Mouse (Mus musculus) 3134 (cell line): ENCODE results near the gene Slc7a6.
"Not testable (repeated sequence)": the region's sequence is repeated elsewhere in the genome, so short reads cannot be mapped to it uniquely, and the experiment has no call there.

Experiments used
- DNase-seq: peaks from one replicate; pipeline ENCODE4 v3.0.0-alpha.2; 2011; ENCODE audit warnings: low spot score; ENCODE audit not compliant: insufficient read length; ENCODE audit errors: extremely low read depth

The Slc7a6 gene

GRCm38 (mm10) chr8:106178428-106178827, 9.8 kb downstream of the Slc7a6 start:
- no peak for DNase-seq

GRCm38 (mm10) chr8:106185628-106186270, 17.1 kb downstream of the Slc7a6 start:
- no peak for DNase-seq

GRCm38 (mm10) chr8:106186394-106186793, 17.7 kb downstream of the Slc7a6 start:
- no peak for DNase-seq

- no peak for DNase-seq
Observed at GRCm38 (mm10) chr8:106189162-106189561, 20.5 kb downstream of the Slc7a6 start.

- no peak for DNase-seq
Observed at GRCm38 (mm10) chr8:106191639-106192038, 23.0 kb downstream of the Slc7a6 start.

GRCm38 (mm10) chr8:106193162-106193561, 24.5 kb downstream of the Slc7a6 start:
- no peak for DNase-seq

GRCm38 (mm10) chr8:106194062-106194461, 25.4 kb downstream of the Slc7a6 start:
- no peak for DNase-seq

- no peak for DNase-seq
Observed at GRCm38 (mm10) chr8:106198741-106199140, 30.1 kb downstream of the Slc7a6 start.

- DNase-seq = not testable (repeated sequence)
Observed at GRCm38 (mm10) chr8:106199596-106199995, 30.9 kb downstream of the Slc7a6 start.

GRCm38 (mm10) chr8:106210035-106210731, 41.5 kb downstream of the Slc7a6 start:
- DNase-seq = no peak

- DNase-seq = peak; percentile 94
Observed at GRCm38 (mm10) chr8:106210821-106211345, 42.2 kb downstream of the Slc7a6 start, which contains the start of the genes Slc7a6os and Prmt7. TSS of gene Slc7a6os (minus strand) at chr8:106210935. TSS of gene Prmt7 (plus strand) at chr8:106210936.

GRCm38 (mm10) chr8:106211421-106211820, 42.8 kb downstream of the Slc7a6 start:
- DNase-seq = no peak

GRCm38 (mm10) chr8:106213959-106214358, 45.3 kb downstream of the Slc7a6 start:
- DNase-seq = no peak

GRCm38 (mm10) chr8:106219620-106220019, 51.0 kb downstream of the Slc7a6 start:
- DNase-seq = no peak

GRCm38 (mm10) chr8:106226589-106226988, 57.9 kb downstream of the Slc7a6 start:
- no peak for DNase-seq

- no peak for DNase-seq
Observed at GRCm38 (mm10) chr8:106231536-106231935, 62.9 kb downstream of the Slc7a6 start.

- no peak for DNase-seq
Observed at GRCm38 (mm10) chr8:106232751-106233150, 64.1 kb downstream of the Slc7a6 start.

- no peak for DNase-seq
Observed at GRCm38 (mm10) chr8:106234567-106235261, 66.1 kb downstream of the Slc7a6 start.

GRCm38 (mm10) chr8:106237106-106237505, 68.4 kb downstream of the Slc7a6 start:
- no peak for DNase-seq
